Mouse (Mus musculus) ES-CJ7 (cell line): Measurements from ENCODE around the gene Ifrd1.
"Not testable (repeated sequence)": the region's sequence is repeated elsewhere in the genome, so short reads cannot be mapped to it uniquely, and the experiment has no call there.

ENCODE experiments used
- DNase-seq: peaks from one replicate; pipeline ENCODE4 v3.0.0; 2011; ENCODE audit warnings: low read depth, low spot score

Gene Ifrd1

DNA sequence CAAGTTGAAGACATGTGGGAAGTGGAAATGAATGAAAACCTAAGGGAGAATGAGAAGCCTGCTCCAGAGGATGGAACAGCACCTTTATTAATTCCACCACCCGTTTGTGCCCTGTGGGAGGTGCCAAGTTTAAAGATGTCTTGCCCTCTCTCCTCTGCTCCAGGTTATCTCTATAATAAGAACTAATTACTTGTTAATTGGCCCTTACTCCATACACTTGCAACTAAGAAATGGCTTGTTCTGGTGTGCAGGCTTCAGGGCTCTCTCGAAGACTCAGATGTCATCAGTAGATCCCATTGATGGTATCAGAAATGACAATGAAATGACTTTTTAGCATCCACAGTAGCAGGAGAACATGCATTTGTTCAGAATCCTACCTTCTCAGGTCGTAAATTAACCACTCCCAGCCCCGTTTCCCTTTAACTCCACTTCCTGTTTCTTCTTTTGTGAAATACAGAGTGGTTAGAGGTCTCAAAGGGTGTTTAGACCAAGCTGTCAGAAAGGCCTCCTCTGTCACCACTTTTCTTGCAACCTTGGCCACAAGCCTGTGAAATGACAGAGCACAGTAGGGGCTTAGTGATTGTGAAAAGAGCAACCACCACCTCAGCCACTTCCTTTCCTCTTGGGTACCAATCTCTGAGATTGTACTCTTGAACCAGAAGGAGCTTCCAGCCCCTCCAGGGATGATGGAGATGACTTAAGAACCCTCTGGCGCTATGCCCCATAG is at the start of gene Ifrd1:
TSS of gene Ifrd1 (minus strand) at position 51 of the 727 bp plus-strand sequence.
- DNase-seq: no peak

DNA sequence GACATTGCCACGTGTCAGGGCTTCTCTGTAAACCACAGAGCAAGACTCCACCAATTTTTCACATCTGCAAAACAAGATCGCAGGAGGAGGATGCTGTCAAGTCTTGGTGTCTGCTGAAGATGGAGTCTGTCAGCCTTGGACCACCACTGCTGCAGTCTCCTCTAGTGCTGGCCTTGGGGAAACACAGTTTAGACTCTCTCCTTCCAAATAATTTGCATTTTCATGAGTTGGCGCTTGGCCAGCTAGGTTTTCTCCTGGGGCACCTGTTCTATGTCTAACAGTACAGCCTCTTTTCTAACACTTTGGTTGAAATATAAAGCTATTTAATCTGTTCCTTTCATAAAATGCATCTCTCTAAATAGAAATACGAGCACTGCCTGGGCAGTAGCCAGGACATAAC is 38.2 kb upstream of the Ifrd1 start:
- no peak for DNase-seq

DNA sequence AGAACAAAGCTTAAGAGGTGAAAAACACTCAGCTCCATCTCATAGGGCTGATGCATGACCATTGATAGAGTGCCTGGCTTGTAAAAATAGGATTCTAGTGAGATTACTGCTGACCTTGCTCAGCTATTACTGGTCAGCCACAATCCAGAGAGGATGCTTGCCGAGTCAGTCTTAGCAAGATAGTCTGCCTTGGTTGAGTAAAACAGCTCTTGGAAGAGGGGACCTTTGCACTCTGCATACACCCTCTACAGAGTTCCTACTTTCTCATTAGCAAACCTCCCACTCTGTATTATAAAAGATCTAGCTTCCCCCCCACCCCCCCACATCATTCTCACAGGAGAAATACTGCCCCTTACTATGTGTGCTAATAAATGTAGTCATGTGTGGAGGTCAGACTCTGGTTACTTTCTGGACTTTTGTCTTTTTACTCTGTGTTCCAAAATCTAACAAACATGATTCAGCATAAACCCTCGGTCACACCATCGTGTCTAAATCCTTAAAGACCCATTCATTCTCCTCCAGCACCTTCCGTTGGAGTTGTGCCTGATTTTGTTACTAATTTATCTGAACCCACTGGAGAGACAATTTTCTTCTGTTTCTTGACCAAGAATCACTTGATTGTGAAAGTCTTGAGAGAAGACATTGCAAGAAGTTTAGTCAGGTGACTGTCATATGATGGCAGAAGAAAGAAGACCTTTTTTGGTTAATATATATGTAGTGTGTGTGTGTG is 32.5 kb upstream of the Ifrd1 start:
- no peak for DNase-seq

DNA sequence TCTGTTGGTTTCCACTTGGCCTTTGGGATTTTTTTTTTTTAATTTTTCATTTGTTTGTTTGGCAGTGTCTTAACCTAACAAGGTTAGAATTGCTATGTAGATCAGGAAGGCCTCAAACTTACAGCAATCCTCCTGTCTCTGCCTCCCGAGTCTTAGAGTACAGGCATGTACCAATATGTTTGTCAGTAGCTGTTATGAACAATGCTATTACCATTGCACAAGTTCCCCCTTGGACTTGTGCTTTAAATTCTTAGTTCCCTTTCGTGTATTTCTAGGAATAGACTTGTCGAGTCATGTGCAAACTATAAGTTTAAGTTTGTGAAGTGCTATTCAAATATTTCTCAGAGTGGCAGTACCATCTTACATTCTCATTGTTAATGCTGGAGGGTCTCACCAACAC is 29.3 kb upstream of the Ifrd1 start:
- no peak for DNase-seq

DNA sequence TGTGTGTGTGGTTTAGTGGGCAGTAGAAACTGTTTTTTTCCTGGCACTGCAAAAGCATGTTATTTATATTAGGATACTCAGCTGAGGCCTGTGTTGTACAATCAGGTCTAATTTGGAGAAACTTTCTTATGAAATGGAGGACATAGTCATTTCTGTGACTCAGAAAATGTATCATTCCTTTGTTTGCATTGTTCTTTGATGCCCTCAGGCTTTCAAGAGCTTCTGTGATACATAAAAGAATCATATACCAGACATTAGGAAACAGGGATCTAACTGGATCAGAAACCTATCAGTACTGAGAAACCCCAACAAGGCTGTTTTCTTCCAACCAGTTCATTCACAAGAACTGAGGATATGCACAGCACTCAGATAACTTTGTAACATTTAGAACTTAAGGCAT is 26.6 kb upstream of the Ifrd1 start:
- DNase-seq: no peak

DNA sequence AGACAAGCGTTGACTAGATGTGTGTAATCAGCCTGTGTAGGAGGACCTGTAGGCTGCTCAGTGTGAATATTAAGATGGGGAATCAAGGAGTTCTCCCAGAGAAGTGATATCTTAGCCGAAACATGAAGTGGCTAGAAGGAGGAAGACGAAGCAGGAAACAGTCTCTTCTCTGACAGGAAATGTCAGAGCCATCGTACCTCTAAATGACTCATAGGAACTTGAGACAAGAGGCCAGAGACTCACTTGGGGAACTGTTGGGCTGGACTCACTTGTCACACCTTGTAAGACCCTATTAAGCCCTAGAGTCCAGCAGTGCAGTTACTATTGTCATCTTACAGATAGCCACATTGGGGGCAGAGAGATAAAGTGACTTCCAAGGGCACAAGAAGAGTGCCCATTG is 25.0 kb upstream of the Ifrd1 start:
- DNase-seq: no peak

DNA sequence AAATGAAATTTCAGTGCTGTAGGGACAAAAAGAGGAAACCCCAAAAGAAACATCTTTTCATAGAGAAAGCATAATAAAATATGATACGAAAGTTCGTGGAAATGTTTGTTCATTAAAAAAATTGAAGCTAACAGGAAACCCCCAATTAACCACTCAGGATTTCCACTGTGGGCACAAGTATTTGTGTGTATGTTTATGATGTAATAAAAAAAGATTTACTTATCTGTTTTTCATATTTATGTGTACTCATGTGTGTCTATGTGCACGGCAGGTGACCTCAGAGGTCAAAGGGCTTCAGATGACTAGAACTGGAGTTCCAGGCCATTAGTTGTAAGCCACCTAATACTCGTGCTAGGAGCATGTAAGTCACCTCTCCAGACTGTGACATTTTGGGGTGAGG is 24.4 kb upstream of the Ifrd1 start:
- DNase-seq: no peak

DNA sequence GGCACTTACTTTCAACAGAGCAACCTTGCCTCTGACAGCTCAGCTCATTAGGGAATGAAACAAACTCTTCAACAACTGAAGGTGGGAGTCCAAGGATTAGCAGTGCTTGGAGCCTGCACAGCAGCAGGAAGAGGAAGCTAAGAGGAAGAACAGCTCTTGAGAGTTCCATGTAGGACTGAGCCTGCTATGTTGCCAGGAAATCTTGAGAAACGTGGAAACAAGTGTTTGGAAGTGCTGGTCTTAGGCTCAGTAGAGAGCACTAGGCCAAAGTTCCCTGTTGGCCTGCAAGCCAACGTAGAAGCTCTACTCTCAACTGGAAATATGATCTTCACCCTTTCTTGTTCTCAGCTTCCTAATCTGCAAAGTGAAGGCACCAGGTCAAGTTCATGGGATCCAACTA is 20.0 kb upstream of the Ifrd1 start:
- DNase-seq: no peak

DNA sequence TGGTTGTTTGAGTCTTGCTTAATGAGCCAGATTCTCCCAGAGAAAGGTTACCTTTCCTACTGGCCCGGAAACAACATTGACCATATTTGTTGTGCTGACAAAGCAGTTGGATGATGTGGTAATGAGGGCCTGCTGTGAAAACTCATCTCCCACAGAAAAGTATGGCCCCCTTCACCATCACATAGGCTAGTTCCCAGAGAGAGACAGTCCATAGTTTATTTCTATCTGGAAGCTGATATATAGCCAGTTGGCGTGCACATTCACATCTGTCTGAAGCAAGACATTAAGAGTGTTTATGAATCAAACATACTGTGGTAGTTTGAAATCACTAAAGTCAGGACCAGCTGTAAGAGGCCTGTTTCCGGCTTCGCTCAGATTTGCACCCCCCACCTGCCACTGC is 15.4 kb upstream of the Ifrd1 start:
- no peak for DNase-seq

DNA sequence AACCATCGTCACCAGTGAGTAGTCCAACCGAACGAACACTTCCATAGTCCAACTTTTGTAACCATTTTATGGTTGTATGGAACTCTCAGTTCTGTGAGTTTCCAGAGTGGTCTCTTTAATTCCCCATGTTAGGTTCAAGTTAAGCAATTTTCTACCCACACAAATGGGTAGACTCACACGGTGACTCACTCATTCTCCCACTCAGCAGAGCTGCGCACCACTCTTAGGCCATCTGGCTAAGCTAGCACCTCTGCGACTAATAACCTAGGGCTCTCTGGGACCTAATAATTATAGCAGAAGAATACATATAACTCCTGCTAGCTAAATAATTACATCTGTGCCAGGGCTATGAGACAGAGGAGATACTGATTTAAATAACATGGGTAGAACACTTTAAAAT is 14.7 kb upstream of the Ifrd1 start:
- no peak for DNase-seq

DNA sequence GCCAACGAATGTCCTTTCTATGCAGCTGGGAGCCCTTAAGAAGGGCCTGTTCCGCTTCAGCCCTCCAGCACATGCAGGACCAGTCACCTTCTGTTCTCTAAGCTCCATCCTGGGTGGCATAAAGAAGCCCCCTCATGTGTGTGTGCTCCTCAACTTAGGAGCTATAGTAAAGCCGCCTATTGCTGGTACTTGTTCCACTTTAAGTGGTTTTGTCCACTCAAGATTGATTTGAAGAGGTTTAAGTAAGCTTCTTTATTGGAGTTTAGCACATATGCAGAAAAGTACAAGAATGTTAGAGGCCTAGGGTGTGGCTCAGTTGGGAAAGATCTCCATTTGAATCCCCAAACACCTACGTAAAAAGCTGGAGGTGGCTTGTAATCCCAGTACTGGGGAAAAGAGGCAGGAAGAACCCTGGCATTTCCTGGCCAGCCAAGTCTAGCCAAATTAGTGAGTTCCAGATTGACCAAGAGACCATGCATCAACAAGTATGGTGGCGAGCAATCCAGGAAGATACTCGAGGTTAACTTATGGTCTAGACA is 10.2 kb upstream of the Ifrd1 start:
- peak; percentile 50 for DNase-seq

DNA sequence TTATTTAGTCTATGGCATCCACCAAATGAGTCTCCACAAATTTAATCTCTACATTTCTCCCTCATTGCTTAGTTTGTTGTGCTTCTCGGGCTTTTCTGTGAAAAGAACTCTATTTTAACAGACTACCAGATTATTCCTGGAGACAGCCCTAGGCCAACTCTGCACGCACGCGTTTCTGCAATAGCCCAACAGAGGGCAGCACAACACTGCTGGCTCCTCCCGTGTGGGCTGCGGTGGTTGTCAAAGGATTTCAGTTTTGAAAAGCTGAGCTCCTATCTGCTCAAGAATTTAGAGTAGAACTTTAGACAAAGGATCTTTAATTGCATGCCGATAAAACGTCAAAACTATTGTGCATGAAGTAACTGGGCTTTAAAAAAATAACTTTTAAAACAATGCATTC is 8.9 kb upstream of the Ifrd1 start:
- DNase-seq: peak; percentile 61

DNA sequence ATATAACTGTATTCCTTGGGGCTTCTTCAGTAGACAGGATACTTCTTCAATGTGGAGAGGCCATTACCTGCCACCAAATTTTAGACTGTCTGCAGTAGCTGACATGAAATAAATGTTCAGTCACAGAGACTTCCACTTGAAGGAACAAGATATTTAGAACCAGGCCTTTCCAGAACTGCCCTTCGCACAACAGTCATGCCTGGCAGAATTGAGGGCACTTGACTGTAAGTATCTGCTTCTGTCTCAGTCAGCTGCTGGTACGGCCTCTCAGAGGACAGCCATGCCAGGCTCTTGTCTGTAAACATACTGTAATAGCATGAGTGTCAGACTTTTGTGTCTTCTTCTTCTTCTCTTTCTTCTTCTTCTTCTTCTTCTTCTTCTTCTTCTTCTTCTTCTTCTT is 8.2 kb upstream of the Ifrd1 start:
- DNase-seq: no peak

DNA sequence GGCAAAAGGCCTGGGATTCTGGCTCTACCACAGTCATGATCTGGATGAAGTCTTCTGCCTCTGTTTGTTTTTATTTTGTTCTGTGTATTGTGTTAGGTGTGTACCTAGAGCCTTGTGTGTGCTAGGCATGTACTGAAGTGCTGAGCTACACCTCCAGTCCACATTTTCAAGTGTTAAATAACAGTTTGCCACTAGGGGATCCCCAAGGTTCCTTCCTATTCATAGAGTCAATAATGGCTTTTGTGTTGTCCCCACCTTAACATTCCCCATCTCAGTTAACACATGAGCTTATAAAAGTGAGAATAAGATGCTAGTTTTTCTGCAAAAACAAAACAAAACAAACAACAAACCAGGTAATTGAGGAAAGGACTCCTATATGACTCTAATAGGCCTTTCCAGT is 7.7 kb upstream of the Ifrd1 start:
- no peak for DNase-seq

DNA sequence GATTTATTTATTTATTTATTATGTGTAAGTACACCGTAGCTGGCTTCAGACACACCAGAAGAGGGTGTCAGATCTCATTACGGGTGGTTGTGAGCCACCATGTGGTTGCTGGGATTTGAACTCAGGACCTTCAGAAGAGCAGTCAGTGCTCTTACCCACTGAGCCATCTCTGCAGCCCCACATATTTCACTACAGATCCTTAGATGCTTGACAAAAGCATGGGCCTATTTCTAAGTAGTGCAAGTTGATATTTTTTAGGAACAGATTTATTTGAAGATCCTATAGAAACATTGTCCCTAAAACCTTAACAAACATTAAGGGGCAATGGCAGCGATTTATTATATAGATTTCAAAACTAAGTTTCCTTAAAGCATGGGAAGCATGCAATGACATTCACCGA is 7.0 kb upstream of the Ifrd1 start:
- DNase-seq: not testable (repeated sequence)

DNA sequence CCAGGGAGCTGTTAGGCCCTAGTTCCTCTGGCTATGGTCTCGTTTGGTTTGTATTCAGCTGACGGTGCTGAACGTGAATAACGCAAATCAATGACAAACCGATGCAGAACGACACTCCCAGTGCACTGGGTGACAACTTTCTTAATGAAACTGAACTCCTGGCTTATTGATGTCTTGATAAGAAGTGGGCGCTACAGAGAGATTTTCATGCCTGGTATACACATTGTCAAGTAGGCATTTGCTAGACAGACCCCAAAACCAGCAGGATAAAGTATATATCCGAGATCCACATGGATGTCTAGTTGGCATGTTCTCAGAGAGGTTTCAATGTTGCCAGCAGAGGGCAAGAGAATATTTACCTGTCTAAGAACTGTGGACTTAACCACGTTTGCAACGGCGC is 6.4 kb upstream of the Ifrd1 start:
- DNase-seq: no peak

DNA sequence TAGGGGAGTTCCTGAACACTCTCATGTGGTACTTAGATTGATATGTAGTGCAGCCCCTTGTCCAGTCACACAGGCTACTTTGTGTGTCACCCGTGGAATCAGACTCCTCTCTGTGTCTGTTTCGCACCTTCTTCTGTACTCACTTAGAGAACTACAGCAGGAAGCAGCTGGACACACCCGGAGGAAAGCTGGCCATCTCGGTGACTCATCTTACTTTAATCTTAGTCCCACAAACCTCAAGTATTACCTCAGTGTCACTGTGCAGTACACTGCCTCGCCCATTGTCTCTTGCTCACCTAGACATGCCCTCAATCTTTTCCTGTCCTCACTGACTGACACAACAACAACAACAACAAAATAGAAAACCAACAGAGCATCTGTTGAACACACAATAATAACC is 4.9 kb upstream of the Ifrd1 start:
- no peak for DNase-seq

DNA sequence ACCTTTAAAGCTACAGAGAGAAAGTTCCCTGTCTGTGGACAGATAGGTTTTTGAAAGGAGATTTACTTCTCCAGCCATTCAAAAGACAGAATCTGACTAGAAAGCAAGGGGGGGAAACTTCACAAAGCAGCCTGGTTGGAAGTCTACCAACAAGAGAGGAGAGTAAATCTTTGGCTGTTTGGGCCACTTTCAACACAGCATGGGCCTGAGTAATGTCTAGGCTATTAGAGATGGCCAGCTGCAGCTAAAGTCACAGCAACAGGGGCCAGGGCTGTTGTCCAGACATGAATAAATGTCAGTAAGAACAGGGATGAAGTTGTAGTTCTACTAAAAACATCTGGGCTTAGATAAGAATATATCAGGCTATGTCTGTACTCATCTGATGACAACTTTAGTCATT is 2.0 kb upstream of the Ifrd1 start:
- no peak for DNase-seq

DNA sequence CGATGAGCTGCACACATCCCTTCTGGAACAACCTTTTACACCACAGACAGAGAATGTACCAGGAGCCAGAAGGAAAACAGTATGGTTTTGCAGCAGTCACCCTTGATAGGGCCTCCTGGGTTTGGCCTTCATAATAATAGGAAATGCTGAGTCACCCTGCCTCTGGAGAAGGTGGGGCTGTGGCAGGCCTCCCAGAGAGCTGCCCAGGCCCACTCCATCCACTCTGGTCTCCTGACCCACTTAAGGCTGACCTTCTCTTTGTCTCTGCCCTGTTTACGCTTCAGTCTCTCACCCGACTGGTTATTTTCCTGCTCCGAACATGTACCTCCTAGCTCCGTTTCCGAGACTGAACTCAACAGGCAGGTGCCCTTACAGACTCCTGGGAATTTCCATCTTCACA is 328 bp downstream of the Ifrd1 start:
- peak; percentile 14 for DNase-seq

DNA sequence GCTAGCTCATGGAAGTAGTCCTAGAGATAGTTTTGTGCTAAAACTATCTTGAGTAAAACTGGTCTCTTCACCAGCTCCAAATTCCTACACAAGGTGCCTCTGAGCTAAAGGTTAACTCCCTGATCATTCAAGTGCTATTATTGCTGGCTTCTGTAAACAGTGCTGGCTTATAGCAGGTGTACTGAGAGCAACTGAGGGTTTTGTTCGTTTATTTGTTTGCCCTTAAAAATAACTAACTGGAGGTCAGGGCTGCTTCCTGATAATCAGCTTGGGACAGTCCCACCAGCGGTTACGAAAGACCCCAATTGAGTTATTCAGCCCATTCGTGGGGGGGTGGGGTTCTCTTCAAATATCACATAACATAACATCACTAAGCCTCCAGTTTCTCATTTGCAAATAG is 920 bp downstream of the Ifrd1 start:
- no peak for DNase-seq

DNA sequence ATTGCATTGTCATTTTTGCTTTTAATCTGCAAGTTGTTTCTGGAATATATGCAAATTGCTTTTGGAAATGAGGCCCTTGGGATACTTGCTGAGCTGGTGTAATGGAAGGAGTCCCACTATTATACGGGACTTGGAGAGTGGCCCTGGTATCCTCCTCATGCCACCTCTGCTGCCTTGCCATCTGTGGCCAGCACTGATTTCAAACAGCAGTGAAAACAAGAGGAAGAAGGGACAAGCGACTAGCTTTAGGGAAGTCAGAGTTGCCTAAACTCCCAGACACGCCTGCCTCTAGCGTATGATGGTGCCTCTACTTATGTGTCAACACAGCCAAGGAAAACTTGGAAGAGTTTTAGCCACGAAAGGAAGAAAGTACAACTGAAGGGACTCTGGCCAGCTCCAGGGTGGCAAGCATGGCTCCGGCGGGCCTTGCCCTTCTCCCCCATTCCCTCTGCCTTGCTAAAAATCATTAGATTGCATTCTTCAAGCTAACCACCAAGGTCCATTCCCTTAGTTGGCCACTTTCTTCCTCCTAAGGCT is 2.8 kb downstream of the Ifrd1 start:
- DNase-seq: no peak

DNA sequence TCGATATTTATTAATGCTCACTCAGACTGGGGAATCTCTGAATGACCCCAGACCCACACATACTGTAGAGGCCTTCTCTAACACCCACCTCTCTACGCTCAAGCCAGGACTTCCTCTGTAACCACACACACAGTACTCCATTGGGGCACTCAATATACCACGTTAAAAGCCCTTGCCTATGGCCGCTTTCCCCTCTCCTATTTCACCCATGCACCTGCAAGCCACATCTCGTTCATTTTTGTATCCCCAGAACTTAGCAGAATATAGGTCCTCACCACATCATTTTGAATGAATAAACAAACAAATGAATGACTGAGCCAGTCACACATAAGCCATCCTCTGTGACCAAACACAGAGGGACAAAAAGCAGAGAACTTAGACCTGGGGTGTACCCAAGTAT is 3.4 kb downstream of the Ifrd1 start:
- no peak for DNase-seq

DNA sequence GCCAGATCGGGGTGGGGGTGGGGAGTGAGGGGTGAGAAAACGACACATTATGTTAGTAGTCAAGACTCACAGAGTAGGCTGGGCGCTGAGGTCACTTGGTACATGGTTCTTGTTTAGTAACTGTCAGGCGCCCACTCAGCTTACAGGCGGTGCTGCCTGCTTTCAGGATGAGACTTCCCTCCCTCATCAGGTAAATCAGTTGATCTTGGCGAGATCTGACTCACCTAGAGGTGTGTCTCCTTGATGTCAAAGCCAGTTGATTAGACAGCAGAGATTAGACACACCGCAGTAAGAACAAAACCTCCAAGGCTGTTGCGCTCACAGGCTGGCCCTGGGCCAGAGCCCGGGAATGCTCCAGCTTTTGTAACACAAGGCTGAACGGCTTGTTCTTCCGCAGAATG is 4.5 kb downstream of the Ifrd1 start:
- DNase-seq: no peak
